Mouse (Mus musculus) kidney, embryonic 14.5 days (tissue): ENCODE measurements around the gene Cxcl15. TPM values are rescaled to one million over a fixed set of nuclear protein-coding genes. Genes with fewer than 3 reads are reported as not detected.

Source experiments
- ATAC-seq: fragments of 200-750 bp; cut with Nextera tagmentation; 2 replicates; pipeline ENCODE4 v1.8.0; 2017; ENCODE audit warnings: moderate number of reproducible peaks, mild to moderate bottlenecking, moderate TSS enrichment, moderate library complexity; ENCODE audit not compliant: low FRiP score, low TSS enrichment
- H3K27ac ChIP-seq: fragments of 300-500 bp; sonication (generic); 2 replicates; pipeline ENCODE4 v1.5.1; 2014; ENCODE audit warnings: low read depth, mild to moderate bottlenecking, low read length, moderate library complexity, mixed read lengths
- H3K27me3 ChIP-seq: fragments of 300-500 bp; sonication (generic); 2 replicates; pipeline ENCODE4 v1.6.1; 2014; ENCODE audit warnings: mild to moderate bottlenecking, low read length; ENCODE audit not compliant: control insufficient read depth, insufficient read depth
- H3K36me3 ChIP-seq: fragments of 300-500 bp; sonication (generic); 2 replicates; pipeline ENCODE4 v1.6.1; 2014; ENCODE audit warnings: low read length, mixed read lengths; ENCODE audit not compliant: control insufficient read depth, insufficient read depth
- H3K4me1 ChIP-seq: fragments of 300-500 bp; sonication (generic); 2 replicates; pipeline ENCODE4 v1.6.1; 2014; ENCODE audit warnings: low read length, mixed read lengths; ENCODE audit not compliant: control insufficient read depth, insufficient read depth
- H3K4me2 ChIP-seq: fragments of 300-500 bp; sonication (generic); replicated peaks from 2 replicates; pipeline ENCODE4 v1.6.1; 2014; ENCODE audit warnings: low read depth, mild to moderate bottlenecking, low read length
- H3K4me3 ChIP-seq: fragments of 300-500 bp; sonication (generic); 2 replicates; pipeline ENCODE4 v1.5.1; 2014; ENCODE audit warnings: mild to moderate bottlenecking, low read length
- H3K9ac ChIP-seq: fragments of 300-500 bp; sonication (generic); 2 replicates; pipeline ENCODE4 v1.6.1; 2014; ENCODE audit warnings: low read depth, mild to moderate bottlenecking, low read length, moderate library complexity
- H3K9me3 ChIP-seq: fragments of 300-500 bp; sonication (generic); 2 replicates; pipeline ENCODE4 v1.6.1; 2016; ENCODE audit warnings: low read length; ENCODE audit not compliant: control insufficient read depth
- WGBS: fragments of 180-500 bp; shearing (Covaris S2); extraction: QIAGEN DNeasy Blood & Tissue Kit; methylation state at CpG from one replicate; pipeline ENCODE4 v1.1.7; 2014; 5-methylcytosine and 5-hydroxymethylcytosine counted together
- polyA plus RNA-seq: library from polyadenylated mRNA; unstranded; fragments of >200 nt; fragmentation: Nextera tagmentation; extraction: Ambion mirVana; gene quantifications from 2 replicates; pipeline ENCODE4 v1.2.1, GENCODE M21; 2014

Cxcl15 gene
- polyA plus RNA-seq, 1 experiment from 2014 or later, result not detected

GRCm38 (mm10) chr5:90765821-90766606 is 28.3 kb upstream of the Cxcl15 start:
- no peak overlapping the region for H3K4me3 ChIP-seq
- no peak overlapping the region for H3K4me2 ChIP-seq
- WGBS, result 33% methylated on average over 8 of the region's 8 CpGs
- H3K9me3 ChIP-seq, result no peaks in the 10 kb centered on the region
- no peak overlapping the region for H3K9ac ChIP-seq
- no peaks in the 10 kb centered on the region for H3K4me1 ChIP-seq
- H3K36me3 ChIP-seq, result no peaks in the 10 kb centered on the region
- H3K27ac ChIP-seq, result no peak overlapping the region
- peak; percentile 83; the same call in 1 of the 2 replicates for ATAC-seq
- no peaks in the 10 kb centered on the region; the same call in 1 of the 2 replicates for H3K27me3 ChIP-seq

GRCm38 (mm10) chr5:90768218-90768617 is 26.1 kb upstream of the Cxcl15 start, which contains the start of gene Ppbp:
TSS of gene Ppbp (plus strand) at chr5:90768518.
- no peaks in the 10 kb centered on the region for H3K27me3 ChIP-seq
- H3K9ac ChIP-seq, result no peak within 1 kb of the TSS
- no peaks in the 10 kb centered on the region for H3K36me3 ChIP-seq
- 50% methylated on average over 3 of the region's 3 CpGs for WGBS
- no peak for ATAC-seq
- no peak within 1 kb of the TSS for H3K27ac ChIP-seq
- no peaks in the 10 kb centered on the region for H3K9me3 ChIP-seq
- H3K4me2 ChIP-seq, result no peak within 1 kb of the TSS
- no peaks in the 10 kb centered on the region for H3K4me1 ChIP-seq
- H3K4me3 ChIP-seq, result no peak within 1 kb of the TSS

DNA sequence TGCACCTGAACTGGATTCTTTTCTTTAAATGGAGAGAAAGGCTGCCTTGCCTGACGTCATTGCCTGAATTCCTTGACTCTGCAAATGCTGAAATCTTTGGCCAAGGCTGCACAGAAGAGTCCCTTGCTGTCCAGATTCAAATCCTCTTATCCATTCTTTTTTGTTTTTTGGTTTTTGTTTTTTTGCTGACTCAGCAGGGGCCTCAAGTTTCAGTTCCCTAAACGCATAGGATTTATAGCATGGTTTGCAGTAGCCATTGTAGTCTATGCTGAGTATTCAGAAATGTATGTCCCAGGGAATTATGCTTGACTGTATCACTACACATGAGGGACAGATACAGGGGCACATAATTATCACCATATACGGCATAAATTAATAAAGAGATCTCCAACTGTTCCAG is 23.0 kb upstream of the Cxcl15 start:
- ATAC-seq, result no peak
- Histone ChIP-seq H3K4me3 (no peak overlapping the region), H3K4me2 (no peak overlapping the region), H3K36me3 (no peaks in the 10 kb centered on the region), H3K4me1 (no peaks in the 10 kb centered on the region), H3K9ac (no peak overlapping the region), H3K9me3 (no peaks in the 10 kb centered on the region), H3K27ac (no peak overlapping the region), H3K27me3 (no peaks in the 10 kb centered on the region)
- WGBS, result 78% methylated on average over 3 of the region's 3 CpGs

GRCm38 (mm10) chr5:90771880-90772653 is 22.3 kb upstream of the Cxcl15 start, which contains the start of gene Pf4:
TSS of gene Pf4 (plus strand) at chr5:90772435.
- WGBS, result 75% methylated on average over 16 of the region's 16 CpGs
- H3K4me3 ChIP-seq, result no peak within 1 kb of the TSS
- ATAC-seq, result no peak
- H3K27me3 ChIP-seq, result no peaks in the 10 kb centered on the region
- no peak within 1 kb of the TSS for H3K27ac ChIP-seq
- no peak within 1 kb of the TSS for H3K4me2 ChIP-seq
- no peaks in the 10 kb centered on the region for H3K4me1 ChIP-seq
- no peaks in the 10 kb centered on the region for H3K36me3 ChIP-seq
- no peaks in the 10 kb centered on the region for H3K9me3 ChIP-seq
- no peak within 1 kb of the TSS for H3K9ac ChIP-seq

- WGBS, result 86% methylated on average over 5 of the region's 5 CpGs
- no peaks in the 10 kb centered on the region for H3K9me3 ChIP-seq
- no peak overlapping the region for H3K9ac ChIP-seq
- H3K27ac ChIP-seq, result no peak overlapping the region
- H3K4me2 ChIP-seq, result no peak overlapping the region
- no peak overlapping the region for H3K4me3 ChIP-seq
- no peak for ATAC-seq
- no peaks in the 10 kb centered on the region for H3K36me3 ChIP-seq
- no peaks in the 10 kb centered on the region for H3K27me3 ChIP-seq
- no peaks in the 10 kb centered on the region for H3K4me1 ChIP-seq
These were observed 18.8 kb upstream of the Cxcl15 start for GRCm38 (mm10) chr5:90775562-90775961.

GRCm38 (mm10) chr5:90777621-90778020 is 16.7 kb upstream of the Cxcl15 start:
- 75% methylated on average over 10 of the region's 10 CpGs for WGBS
- H3K4me2 ChIP-seq, result no peak overlapping the region
- no peaks in the 10 kb centered on the region for H3K27me3 ChIP-seq
- no peaks in the 10 kb centered on the region for H3K4me1 ChIP-seq
- no peaks in the 10 kb centered on the region for H3K9me3 ChIP-seq
- ATAC-seq, result no peak
- H3K4me3 ChIP-seq, result no peak overlapping the region
- no peaks in the 10 kb centered on the region for H3K36me3 ChIP-seq
- H3K27ac ChIP-seq, result no peak overlapping the region
- no peak overlapping the region for H3K9ac ChIP-seq

GRCm38 (mm10) chr5:90778856-90779255 is 15.5 kb upstream of the Cxcl15 start:
- Histone ChIP-seq H3K36me3 (no peaks in the 10 kb centered on the region), H3K4me2 (no peak overlapping the region), H3K27ac (no peak overlapping the region), H3K9me3 (no peaks in the 10 kb centered on the region), H3K27me3 (no peaks in the 10 kb centered on the region), H3K9ac (no peak overlapping the region), H3K4me1 (no peaks in the 10 kb centered on the region), H3K4me3 (no peak overlapping the region)
- 87% methylated on average over 6 of the region's 6 CpGs for WGBS
- ATAC-seq, result no peak

- Histone ChIP-seq H3K9me3 (no peaks in the 10 kb centered on the region), H3K27ac (no peak overlapping the region), H3K4me3 (no peak overlapping the region), H3K27me3 (no peaks in the 10 kb centered on the region), H3K36me3 (no peaks in the 10 kb centered on the region), H3K4me2 (no peak overlapping the region), H3K9ac (no peak overlapping the region), H3K4me1 (no peaks in the 10 kb centered on the region)
- 84% methylated on average over 3 of the region's 3 CpGs for WGBS
- ATAC-seq, result no peak
These were observed 10.6 kb upstream of the Cxcl15 start for GRCm38 (mm10) chr5:90783697-90784096.
